Mouse (Mus musculus): ENCODE data around the gene Pon2.

DNA sequence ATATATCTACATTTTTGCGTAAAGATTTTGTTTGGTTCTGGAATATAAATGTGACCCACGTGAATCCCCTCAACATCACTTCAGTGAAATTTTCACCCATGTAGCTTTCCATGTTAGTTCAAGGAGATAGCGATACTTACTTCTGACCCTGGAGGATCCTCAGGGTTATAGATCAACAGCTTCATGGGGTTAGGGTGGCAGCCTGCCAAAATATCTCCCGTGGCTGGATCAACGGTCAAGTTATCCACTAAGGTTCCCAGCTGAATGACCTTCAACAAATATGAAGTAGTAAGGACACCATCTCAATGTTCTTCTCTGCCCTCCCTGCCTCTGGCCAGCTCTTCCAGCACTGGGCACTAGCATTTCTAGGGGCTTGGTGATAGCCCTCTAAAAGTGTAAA lies 68.0 kb downstream of the Pon2 start:
- no peak for TF ChIP-seq ZC3H11A (IDR thresholded peaks at IDR 0.05; ENCODE audit: borderline replicate concordance, low read depth, low read length)
- no peak for TF ChIP-seq ZNF384 (IDR thresholded peaks at IDR 0.05; ENCODE audit: low read depth, low read length)
- no peak for TF ChIP-seq CHD2 (IDR thresholded peaks at IDR 0.05; ENCODE audit: low read depth, low read length)
- no peak for TF ChIP-seq MAFK (IDR thresholded peaks at IDR 0.05; ENCODE audit: insufficient read depth, low read depth, low read length)
- TF ChIP-seq HCFC1 (IDR thresholded peaks at IDR 0.05; ENCODE audit: borderline replicate concordance, insufficient read depth, low read length) = no peak

Measured in ES-E14 (cell line).